Mouse (Mus musculus): ENCODE measurements around the gene Tead1.

GRCm38 (mm10) chr7:112918279-112918991, 239.3 kb downstream of the Tead1 start:
- no peak for TF ChIP-seq CTCF (IDR thresholded peaks at IDR 0.05; ENCODE audit: low read depth, low read length)
- TF ChIP-seq GATA1 (IDR thresholded peaks at IDR 0.05; ENCODE audit: borderline replicate concordance, low read length): no peak
- TF ChIP-seq TAL1 (conservative IDR thresholded peaks at IDR 0.05; ENCODE audit: low read depth, low read length): no peak
